Mouse (Mus musculus) yolk sac, embryonic 10.5 days (tissue): ENCODE measurements around the gene Rabgap1l.

ENCODE experiments used
- DNase-seq: peaks from one replicate; pipeline ENCODE4 v3.0.0-alpha.2; 2017; ENCODE audit warnings: low spot score

The Rabgap1l gene

DNA sequence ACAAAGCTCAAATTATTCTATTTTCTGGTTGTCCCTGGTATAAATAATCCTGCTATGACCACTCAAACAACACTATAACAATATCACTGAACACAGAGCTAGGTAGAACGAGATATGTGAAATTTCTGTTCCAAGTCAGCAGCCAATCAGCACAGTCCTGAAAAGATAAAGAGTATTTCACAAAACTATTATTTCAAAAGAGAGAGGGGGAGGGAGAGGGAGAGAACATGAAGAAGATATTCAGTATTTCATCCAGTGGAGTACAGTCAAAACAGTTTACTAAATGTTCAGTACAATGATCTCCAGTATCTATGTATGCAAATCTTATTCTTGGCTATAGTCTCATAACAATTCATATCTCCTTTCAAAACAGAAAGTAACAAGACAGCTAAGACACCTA lies 5.1 kb downstream of the Rabgap1l start:
- no peak for DNase-seq

DNA sequence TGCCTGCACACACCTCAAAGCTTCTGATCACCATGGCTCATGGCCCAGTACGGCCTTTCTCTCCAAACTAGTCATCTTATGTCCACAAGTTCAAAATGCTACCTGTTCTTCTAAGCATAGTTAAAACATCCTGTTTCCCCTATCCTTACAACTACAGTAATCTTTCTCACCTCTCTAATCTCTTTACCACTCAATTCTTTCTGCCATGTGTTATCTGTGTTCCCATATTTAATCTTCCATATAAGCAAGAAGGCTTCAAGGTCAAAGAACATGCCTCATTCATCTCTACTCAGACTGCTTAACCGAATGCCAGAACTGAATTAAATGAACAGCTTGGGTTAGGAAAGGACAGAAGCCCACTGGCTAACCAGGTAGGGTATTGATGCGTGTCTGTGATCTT lies 5.8 kb downstream of the Rabgap1l start:
- no peak for DNase-seq

DNA sequence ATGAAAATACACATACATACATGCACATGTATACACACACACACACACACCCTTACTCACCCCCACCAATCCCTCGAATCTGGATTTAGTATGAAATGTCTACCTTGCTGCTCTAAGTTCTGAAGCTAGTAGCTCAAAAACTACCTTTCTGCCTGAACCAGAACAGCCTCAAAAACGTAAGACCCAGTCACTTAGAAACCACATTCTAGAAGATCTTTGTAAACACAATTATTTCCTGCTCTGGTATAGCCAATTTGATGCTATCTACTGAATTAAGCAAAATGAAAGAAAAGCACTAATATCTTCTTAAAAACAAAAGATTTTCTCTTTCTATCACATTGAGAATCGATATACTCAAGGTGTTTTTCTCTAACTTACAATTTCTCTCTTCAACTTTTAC lies 6.4 kb downstream of the Rabgap1l start:
- no peak for DNase-seq

- DNase-seq: peak; percentile 10
Observed at GRCm38 (mm10) chr1:160785681-160786225, 7.3 kb downstream of the Rabgap1l start.

DNA sequence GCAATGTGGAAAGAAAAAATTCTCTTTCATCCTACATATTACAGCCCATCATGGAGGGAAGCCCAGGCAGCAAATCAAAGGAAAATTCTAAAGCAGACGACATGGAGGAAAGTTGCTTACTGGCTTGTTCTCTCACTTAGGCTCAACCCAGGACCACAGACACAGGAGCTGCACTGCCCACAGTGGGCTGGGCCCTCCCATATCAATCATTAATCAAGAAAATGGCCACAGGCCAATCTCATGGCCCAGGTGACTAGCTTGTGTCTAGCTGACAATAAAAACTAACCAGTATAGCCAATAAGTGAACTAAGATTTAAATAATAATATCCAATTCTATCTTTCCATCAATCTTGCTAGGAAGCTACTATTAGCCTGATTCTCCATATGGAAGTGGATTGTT lies 8.9 kb downstream of the Rabgap1l start:
- no peak for DNase-seq

GRCm38 (mm10) chr1:160774166-160774565 lies 18.8 kb downstream of the Rabgap1l start:
- DNase-seq: no peak

- DNase-seq: no peak
Observed at GRCm38 (mm10) chr1:160765565-160765964, 27.4 kb downstream of the Rabgap1l start.

DNA sequence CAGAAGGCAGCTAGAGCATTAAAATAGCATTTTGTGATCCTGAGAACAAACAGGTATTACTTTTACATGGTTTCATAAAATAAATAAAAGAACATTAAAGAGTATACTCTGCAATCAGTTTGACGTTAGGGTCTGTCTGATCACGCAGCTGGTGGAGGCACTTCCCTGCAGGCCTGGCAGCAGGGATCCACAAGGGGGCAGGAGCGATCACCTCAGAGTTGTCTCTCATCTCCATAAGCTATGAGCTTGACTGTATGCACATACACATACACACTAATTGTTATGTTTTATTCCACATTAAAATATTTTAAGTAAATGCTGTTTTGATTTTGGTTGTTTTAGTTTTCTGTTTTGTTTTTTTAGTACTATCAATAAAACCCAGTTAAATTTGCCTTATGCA lies 34.8 kb downstream of the Rabgap1l start:
- DNase-seq: no peak

DNA sequence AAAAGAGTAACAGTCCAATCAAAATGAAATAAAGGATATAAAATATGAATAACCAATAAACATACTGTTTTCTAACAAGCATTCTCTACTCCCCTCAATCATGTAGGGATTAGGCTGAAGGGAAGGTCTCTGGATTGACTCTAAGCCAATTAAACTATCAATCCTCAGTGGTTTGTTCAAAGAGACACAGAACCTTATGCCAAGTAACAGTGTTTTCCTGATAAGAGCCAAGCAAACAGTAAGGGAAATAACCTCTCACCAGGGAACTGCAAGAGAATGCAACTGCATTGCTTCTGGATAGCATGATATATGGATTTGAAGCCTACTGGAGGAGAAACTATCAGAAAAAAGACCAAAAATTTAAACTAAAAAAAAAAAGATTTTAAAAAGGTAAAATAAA lies 37.7 kb downstream of the Rabgap1l start:
- DNase-seq: no peak

GRCm38 (mm10) chr1:160750629-160751028 lies 42.4 kb downstream of the Rabgap1l start:
- no peak for DNase-seq

GRCm38 (mm10) chr1:160746786-160747185 lies 46.2 kb downstream of the Rabgap1l start:
- DNase-seq: no peak

GRCm38 (mm10) chr1:160745238-160745930 lies 47.6 kb downstream of the Rabgap1l start:
- DNase-seq: no peak

GRCm38 (mm10) chr1:160744009-160744408 lies 49.0 kb downstream of the Rabgap1l start:
- no peak for DNase-seq

- peak; percentile 29 for DNase-seq
Observed at GRCm38 (mm10) chr1:160743229-160743628, 49.8 kb downstream of the Rabgap1l start.

GRCm38 (mm10) chr1:160740650-160741049 lies 52.4 kb downstream of the Rabgap1l start:
- DNase-seq: no peak

DNA sequence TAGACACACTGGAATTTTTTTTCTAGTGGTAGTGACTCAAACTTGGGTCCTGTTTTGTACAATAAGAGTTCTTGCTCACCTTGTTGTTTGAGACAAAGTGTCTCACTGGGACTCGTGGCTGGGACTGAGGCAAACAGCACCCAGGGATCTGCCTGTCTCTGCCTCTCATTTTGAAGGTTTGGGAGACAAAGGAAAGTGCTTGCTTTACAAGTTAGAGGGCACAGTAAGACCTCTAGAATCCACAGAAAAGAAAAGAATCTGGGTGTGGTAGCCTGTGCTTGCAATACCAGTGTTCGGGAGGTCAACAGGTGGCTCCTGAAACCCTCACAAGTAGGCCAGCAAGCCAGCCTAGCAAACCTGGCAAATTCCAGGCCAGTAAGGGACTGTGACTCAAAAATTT lies 58.3 kb downstream of the Rabgap1l start:
- DNase-seq: no peak

- DNase-seq: no peak
Observed at GRCm38 (mm10) chr1:160729944-160730343, 63.1 kb downstream of the Rabgap1l start.

- DNase-seq: no peak
Observed at GRCm38 (mm10) chr1:160717742-160718141, 75.3 kb downstream of the Rabgap1l start.

GRCm38 (mm10) chr1:160714685-160715084 lies 78.3 kb downstream of the Rabgap1l start:
- no peak for DNase-seq

DNA sequence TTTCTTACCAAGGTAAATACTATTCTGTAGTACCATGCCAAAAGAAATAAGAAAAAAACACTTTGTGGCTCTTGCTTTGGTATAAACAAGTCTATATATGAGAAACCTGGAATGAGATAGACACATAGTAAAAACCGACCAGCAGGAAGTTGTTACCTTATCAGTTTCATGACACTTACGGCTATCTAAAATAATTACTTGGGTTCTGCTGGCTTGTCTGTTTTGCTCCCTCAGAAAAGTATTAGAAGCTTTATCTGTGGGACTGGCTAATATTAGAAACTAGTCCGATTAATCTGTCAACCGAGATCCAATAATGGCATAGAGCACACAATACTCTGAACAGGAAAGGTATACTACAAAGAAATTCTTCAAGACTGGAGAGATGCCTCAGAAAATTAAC lies 79.1 kb downstream of the Rabgap1l start:
- DNase-seq: no peak

GRCm38 (mm10) chr1:160713383-160713782 lies 79.6 kb downstream of the Rabgap1l start:
- DNase-seq: no peak

GRCm38 (mm10) chr1:160710539-160710938 lies 82.5 kb downstream of the Rabgap1l start:
- DNase-seq: no peak

DNA sequence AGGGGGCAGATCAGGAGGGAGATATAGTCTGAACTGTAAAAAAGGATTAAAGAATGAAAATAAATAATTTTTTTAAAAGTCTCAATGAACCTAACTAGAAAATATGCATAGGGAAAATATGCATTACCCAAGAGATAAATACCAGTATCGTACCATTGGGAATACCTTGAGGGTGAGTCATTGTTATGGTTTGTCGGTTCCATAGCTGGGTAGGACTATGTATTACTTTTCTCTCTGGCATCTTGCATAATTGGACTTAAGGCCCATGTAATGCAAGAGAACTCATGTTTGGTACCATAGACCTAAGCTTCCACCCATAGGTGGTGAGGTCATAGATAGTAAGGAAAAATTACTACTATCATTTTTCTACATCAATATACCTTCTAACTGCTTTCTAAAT lies 88.4 kb downstream of the Rabgap1l start:
- no peak for DNase-seq

DNA sequence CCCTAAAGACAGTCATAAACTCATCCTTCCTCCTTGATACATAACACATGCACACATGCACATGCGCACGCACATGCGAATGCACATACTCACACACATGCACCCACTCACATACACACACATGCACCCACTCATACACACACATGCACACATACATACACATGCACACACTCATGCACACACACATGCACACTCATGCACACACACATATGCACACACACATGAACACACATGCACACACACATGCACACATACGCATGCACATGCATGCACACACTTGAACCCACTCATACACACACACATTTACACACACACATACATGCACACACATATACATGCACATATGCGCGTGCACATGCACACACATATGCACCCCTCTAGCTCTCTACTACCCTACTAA lies 89.2 kb downstream of the Rabgap1l start:
- DNase-seq: no peak
